Mouse (Mus musculus) liver, postnatal 0 days (tissue): ENCODE results near the gene Mrgprd.

Source experiments
- CTCF ChIP-seq: sonication (generic); IDR thresholded peaks from 2 replicates; pipeline ENCODE4 v1.5.1; 2016; ENCODE audit warnings: antibody characterized with exemption, low read depth
- EP300 ChIP-seq: IDR thresholded peaks from 2 replicates; pipeline ENCODE4 v1.6.1; 2016; ENCODE audit warnings: antibody characterized with exemption, low read depth, mild to moderate bottlenecking

- no peak for TF ChIP-seq CTCF
- no peak for TF ChIP-seq EP300
Measured at GRCm38 (mm10) chr7:145323607-145324006, 9.0 kb downstream of the Mrgprd start.
